Mouse (Mus musculus): ENCODE measurements around the gene Adamtsl3. TPM values are rescaled to one million over a fixed set of nuclear protein-coding genes. Genes with fewer than 3 reads are reported as not detected.
"Not testable (repeated sequence)": the region's sequence is repeated elsewhere in the genome, so short reads cannot be mapped to it uniquely, and the experiment has no call there.

Adamtsl3 gene
- polyA plus RNA-seq, 1 experiment, result 0.34 TPM

GRCm38 (mm10) chr7:82405466-82406045, 70.1 kb downstream of the Adamtsl3 start:
- H3K27me3 ChIP-seq (ENCODE audit: control insufficient read depth, insufficient read depth, low read length, poor library complexity, severe bottlenecking), result no peaks in the 10 kb centered on the region
- no peaks in the 10 kb centered on the region for H3K36me3 ChIP-seq (ENCODE audit: control insufficient read depth, insufficient read depth, low read length, poor library complexity, severe bottlenecking)
- TF ChIP-seq POLR2A (IDR thresholded peaks at IDR 0.05; ENCODE audit: insufficient read depth, low read length) (no peak), CTCF (IDR thresholded peaks at IDR 0.05; ENCODE audit: low read depth, low read length) (no peak), EP300 (IDR thresholded peaks at IDR 0.05; ENCODE audit: insufficient read depth, low read depth, low read length) (no peak)
- H3K4me1 ChIP-seq (ENCODE audit: control insufficient read depth, insufficient read depth, low read length), result no peaks in the 10 kb centered on the region
- H3K9ac ChIP-seq (ENCODE audit: low read depth, poor library complexity, severe bottlenecking), result no peak overlapping the region
- no peaks in the 10 kb centered on the region for H3K9me3 ChIP-seq (replicated peaks; ENCODE audit: control insufficient read depth, insufficient read depth, low read length, poor library complexity, severe bottlenecking)
- H3K27ac ChIP-seq (ENCODE audit: insufficient read depth, low read length), result no peak overlapping the region
- H3K4me3 ChIP-seq (ENCODE audit: low read depth, low read length), result no peak overlapping the region

DNA sequence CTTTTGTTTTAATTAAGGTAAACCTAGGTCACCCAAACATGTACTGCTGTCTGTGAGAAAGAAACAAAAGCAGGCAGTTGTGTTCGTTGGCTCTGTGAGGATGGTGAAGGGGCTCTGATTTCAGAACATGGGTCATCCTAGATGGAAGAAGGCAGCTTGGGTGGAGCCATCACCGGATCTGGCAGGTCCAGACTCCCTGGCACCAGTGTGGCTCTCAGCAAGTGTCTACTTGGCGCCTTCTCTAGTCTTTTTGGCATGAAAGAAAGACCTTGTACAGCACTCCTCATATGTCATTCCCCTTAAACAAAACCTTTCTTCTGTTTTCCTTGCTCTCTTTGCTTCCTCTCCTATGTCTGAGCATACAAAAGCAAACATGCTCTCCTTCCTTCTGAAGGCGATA, 75.5 kb downstream of the Adamtsl3 start:
- Histone ChIP-seq H3K4me1 (ENCODE audit: control insufficient read depth, insufficient read depth, low read length) (no peaks in the 10 kb centered on the region), H3K9me3 (replicated peaks; ENCODE audit: control insufficient read depth, insufficient read depth, low read length, poor library complexity, severe bottlenecking) (no peaks in the 10 kb centered on the region), H3K27me3 (ENCODE audit: control insufficient read depth, insufficient read depth, low read length, poor library complexity, severe bottlenecking) (no peaks in the 10 kb centered on the region), H3K27ac (ENCODE audit: insufficient read depth, low read length) (no peak overlapping the region), H3K36me3 (ENCODE audit: control insufficient read depth, insufficient read depth, low read length, poor library complexity, severe bottlenecking) (no peaks in the 10 kb centered on the region), H3K9ac (ENCODE audit: low read depth, poor library complexity, severe bottlenecking) (no peak overlapping the region), H3K4me3 (ENCODE audit: low read depth, low read length) (no peak overlapping the region)
- TF ChIP-seq EP300 (IDR thresholded peaks at IDR 0.05; ENCODE audit: insufficient read depth, low read depth, low read length), result no peak
- TF ChIP-seq POLR2A (IDR thresholded peaks at IDR 0.05; ENCODE audit: insufficient read depth, low read length), result no peak
- no peak for TF ChIP-seq CTCF (IDR thresholded peaks at IDR 0.05; ENCODE audit: low read depth, low read length)

- no peaks in the 10 kb centered on the region for H3K9me3 ChIP-seq (replicated peaks; ENCODE audit: control insufficient read depth, insufficient read depth, low read length, poor library complexity, severe bottlenecking)
- TF ChIP-seq EP300 (IDR thresholded peaks at IDR 0.05; ENCODE audit: insufficient read depth, low read depth, low read length) (no peak), POLR2A (IDR thresholded peaks at IDR 0.05; ENCODE audit: insufficient read depth, low read length) (no peak), CTCF (IDR thresholded peaks at IDR 0.05; ENCODE audit: low read depth, low read length) (no peak)
Measured at GRCm38 (mm10) chr7:82416653-82417052, 81.2 kb downstream of the Adamtsl3 start.

GRCm38 (mm10) chr7:82417053-82417452, 81.6 kb downstream of the Adamtsl3 start:
- H3K4me1 ChIP-seq (ENCODE audit: control insufficient read depth, insufficient read depth, low read length), result no peaks in the 10 kb centered on the region
- TF ChIP-seq EP300 (IDR thresholded peaks at IDR 0.05; ENCODE audit: insufficient read depth, low read depth, low read length) (no peak), CTCF (IDR thresholded peaks at IDR 0.05; ENCODE audit: low read depth, low read length) (no peak), POLR2A (IDR thresholded peaks at IDR 0.05; ENCODE audit: insufficient read depth, low read length) (no peak)

More at GRCm38 (mm10) chr7:82416653-82417052, 81.2 kb downstream of the Adamtsl3 start:
- Histone ChIP-seq H3K9ac (ENCODE audit: low read depth, poor library complexity, severe bottlenecking) (no peak overlapping the region), H3K27ac (ENCODE audit: insufficient read depth, low read length) (no peak overlapping the region), H3K36me3 (ENCODE audit: control insufficient read depth, insufficient read depth, low read length, poor library complexity, severe bottlenecking) (no peaks in the 10 kb centered on the region), H3K4me3 (ENCODE audit: low read depth, low read length) (no peak overlapping the region), H3K27me3 (ENCODE audit: control insufficient read depth, insufficient read depth, low read length, poor library complexity, severe bottlenecking) (no peaks in the 10 kb centered on the region), H3K4me1 (ENCODE audit: control insufficient read depth, insufficient read depth, low read length) (no peaks in the 10 kb centered on the region)

GRCm38 (mm10) chr7:82420329-82421052, 85.0 kb downstream of the Adamtsl3 start:
- H3K27me3 ChIP-seq (ENCODE audit: control insufficient read depth, insufficient read depth, low read length, poor library complexity, severe bottlenecking), result not testable (repeated sequence)

More at GRCm38 (mm10) chr7:82417053-82417452, 81.6 kb downstream of the Adamtsl3 start:
- Histone ChIP-seq H3K27me3 (ENCODE audit: control insufficient read depth, insufficient read depth, low read length, poor library complexity, severe bottlenecking) (no peaks in the 10 kb centered on the region), H3K9me3 (replicated peaks; ENCODE audit: control insufficient read depth, insufficient read depth, low read length, poor library complexity, severe bottlenecking) (no peaks in the 10 kb centered on the region), H3K36me3 (ENCODE audit: control insufficient read depth, insufficient read depth, low read length, poor library complexity, severe bottlenecking) (no peaks in the 10 kb centered on the region), H3K9ac (ENCODE audit: low read depth, poor library complexity, severe bottlenecking) (no peak overlapping the region), H3K4me3 (ENCODE audit: low read depth, low read length) (no peak overlapping the region), H3K27ac (ENCODE audit: insufficient read depth, low read length) (no peak overlapping the region)

GRCm38 (mm10) chr7:82422561-82422960, 87.1 kb downstream of the Adamtsl3 start:
- no peaks in the 10 kb centered on the region for H3K4me1 ChIP-seq (ENCODE audit: control insufficient read depth, insufficient read depth, low read length)
- TF ChIP-seq EP300 (IDR thresholded peaks at IDR 0.05; ENCODE audit: insufficient read depth, low read depth, low read length) (no peak), POLR2A (IDR thresholded peaks at IDR 0.05; ENCODE audit: insufficient read depth, low read length) (no peak)
- no peaks in the 10 kb centered on the region for H3K9me3 ChIP-seq (replicated peaks; ENCODE audit: control insufficient read depth, insufficient read depth, low read length, poor library complexity, severe bottlenecking)
- H3K27ac ChIP-seq (ENCODE audit: insufficient read depth, low read length), result no peak overlapping the region
- H3K9ac ChIP-seq (ENCODE audit: low read depth, poor library complexity, severe bottlenecking), result no peak overlapping the region
- H3K27me3 ChIP-seq (ENCODE audit: control insufficient read depth, insufficient read depth, low read length, poor library complexity, severe bottlenecking), result no peaks in the 10 kb centered on the region
- no peak overlapping the region for H3K4me3 ChIP-seq (ENCODE audit: low read depth, low read length)
- no peaks in the 10 kb centered on the region for H3K36me3 ChIP-seq (ENCODE audit: control insufficient read depth, insufficient read depth, low read length, poor library complexity, severe bottlenecking)

More at GRCm38 (mm10) chr7:82420329-82421052, 85.0 kb downstream of the Adamtsl3 start:
- H3K9ac ChIP-seq (ENCODE audit: low read depth, poor library complexity, severe bottlenecking); H3K36me3 ChIP-seq (ENCODE audit: control insufficient read depth, insufficient read depth, low read length, poor library complexity, severe bottlenecking); H3K27ac ChIP-seq (ENCODE audit: insufficient read depth, low read length); H3K4me3 ChIP-seq (ENCODE audit: low read depth, low read length); H3K9me3 ChIP-seq (replicated peaks; ENCODE audit: control insufficient read depth, insufficient read depth, low read length, poor library complexity, severe bottlenecking); H3K4me1 ChIP-seq (ENCODE audit: control insufficient read depth, insufficient read depth, low read length): not testable (repeated sequence)

Measured in ES-Bruce4 (cell line).